Mouse (Mus musculus): ENCODE results near the gene Arhgef3. TPM values are rescaled to one million over a fixed set of nuclear protein-coding genes. Genes with fewer than 3 reads are reported as not detected.

Arhgef3 gene
- polyA plus RNA-seq, 1 experiment, result 2.6 TPM

DNA sequence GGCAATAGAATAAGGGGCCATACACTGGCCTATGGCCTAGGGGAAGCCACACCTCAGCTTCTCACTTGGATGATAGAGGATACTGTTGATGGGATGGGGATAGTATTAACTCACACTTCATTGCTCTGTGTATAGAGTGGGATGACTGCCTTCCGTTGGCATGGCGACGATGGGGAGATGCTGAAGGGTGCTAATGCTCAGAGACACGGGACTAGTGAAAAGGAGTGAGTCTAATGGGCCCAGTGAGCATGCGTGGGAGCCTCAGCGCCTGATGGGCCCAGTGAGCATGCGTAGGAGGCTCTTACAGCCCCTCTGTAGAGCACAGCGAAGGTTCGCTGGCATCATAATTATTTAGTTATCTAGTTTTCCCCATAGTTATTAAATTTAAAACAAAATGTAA is 24.2 kb downstream of the Arhgef3 start:
- Histone ChIP-seq H3K9ac (ENCODE audit: low read depth, poor library complexity, severe bottlenecking) (no peak overlapping the region), H3K4me1 (ENCODE audit: control insufficient read depth, insufficient read depth, low read length) (peaks cover 2% of the 10 kb centered on the region), H3K9me3 (replicated peaks; ENCODE audit: control insufficient read depth, insufficient read depth, low read length, poor library complexity, severe bottlenecking) (no peaks in the 10 kb centered on the region), H3K27ac (ENCODE audit: insufficient read depth, low read length) (no peak overlapping the region), H3K4me3 (ENCODE audit: low read depth, low read length) (no peak overlapping the region), H3K27me3 (ENCODE audit: control insufficient read depth, insufficient read depth, low read length, poor library complexity, severe bottlenecking) (no peaks in the 10 kb centered on the region), H3K36me3 (ENCODE audit: control insufficient read depth, insufficient read depth, low read length, poor library complexity, severe bottlenecking) (no peaks in the 10 kb centered on the region)
- TF ChIP-seq EP300 (IDR thresholded peaks at IDR 0.05; ENCODE audit: insufficient read depth, low read depth, low read length), result no peak
- TF ChIP-seq POLR2A (IDR thresholded peaks at IDR 0.05; ENCODE audit: insufficient read depth, low read length), result no peak
- no peak for TF ChIP-seq CTCF (IDR thresholded peaks at IDR 0.05; ENCODE audit: low read depth, low read length)

DNA sequence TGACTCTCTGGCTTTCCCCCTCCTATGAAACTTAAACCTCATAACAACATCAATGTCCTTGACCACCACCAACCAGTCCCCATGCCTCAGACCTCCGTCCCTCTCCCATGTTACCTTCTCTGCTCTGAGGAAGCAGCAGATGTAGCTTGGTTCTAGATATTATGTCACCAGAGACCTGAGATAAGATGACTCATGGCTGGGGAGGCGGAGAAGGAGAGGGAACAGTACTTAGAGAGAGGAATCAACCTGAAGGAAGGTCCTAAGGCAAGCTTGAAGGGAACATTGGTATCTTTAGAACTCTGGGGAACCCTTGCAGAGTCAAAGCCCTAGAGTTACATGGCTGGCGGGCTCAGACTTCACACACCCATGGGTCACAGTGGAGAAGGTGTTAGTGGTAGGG is 25.3 kb downstream of the Arhgef3 start:
- Histone ChIP-seq H3K9me3 (replicated peaks; ENCODE audit: control insufficient read depth, insufficient read depth, low read length, poor library complexity, severe bottlenecking) (no peaks in the 10 kb centered on the region), H3K27me3 (ENCODE audit: control insufficient read depth, insufficient read depth, low read length, poor library complexity, severe bottlenecking) (no peaks in the 10 kb centered on the region), H3K9ac (ENCODE audit: low read depth, poor library complexity, severe bottlenecking) (no peak overlapping the region), H3K4me3 (ENCODE audit: low read depth, low read length) (no peak overlapping the region), H3K4me1 (ENCODE audit: control insufficient read depth, insufficient read depth, low read length) (peaks cover 2% of the 10 kb centered on the region), H3K36me3 (ENCODE audit: control insufficient read depth, insufficient read depth, low read length, poor library complexity, severe bottlenecking) (no peaks in the 10 kb centered on the region), H3K27ac (ENCODE audit: insufficient read depth, low read length) (no peak overlapping the region)
- TF ChIP-seq CTCF (IDR thresholded peaks at IDR 0.05; ENCODE audit: low read depth, low read length), result no peak
- TF ChIP-seq POLR2A (IDR thresholded peaks at IDR 0.05; ENCODE audit: insufficient read depth, low read length), result no peak
- TF ChIP-seq EP300 (IDR thresholded peaks at IDR 0.05; ENCODE audit: insufficient read depth, low read depth, low read length), result no peak

DNA sequence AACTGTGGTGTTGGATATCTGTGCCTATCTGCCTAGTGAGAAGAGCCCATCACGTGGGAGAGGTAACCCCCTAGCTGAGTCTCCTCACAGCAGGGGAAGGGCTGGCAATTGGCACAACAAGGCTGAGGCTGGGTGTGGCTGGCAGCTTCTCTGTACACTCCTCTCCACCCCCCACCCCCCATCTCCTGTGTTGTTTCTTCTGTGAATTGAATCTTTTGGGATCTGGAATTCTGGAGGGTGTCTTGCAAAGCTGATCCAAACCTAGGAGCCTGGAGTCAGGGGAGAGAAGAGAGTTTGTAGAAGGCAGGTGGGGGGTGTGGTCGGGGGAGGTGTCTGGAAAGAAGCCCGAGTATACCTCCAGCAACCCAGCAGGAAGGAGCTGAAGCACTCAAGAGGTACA is 26.8 kb downstream of the Arhgef3 start:
- no peak overlapping the region for H3K27ac ChIP-seq (ENCODE audit: insufficient read depth, low read length)
- no peaks in the 10 kb centered on the region for H3K36me3 ChIP-seq (ENCODE audit: control insufficient read depth, insufficient read depth, low read length, poor library complexity, severe bottlenecking)
- no peaks in the 10 kb centered on the region for H3K27me3 ChIP-seq (ENCODE audit: control insufficient read depth, insufficient read depth, low read length, poor library complexity, severe bottlenecking)

DNA sequence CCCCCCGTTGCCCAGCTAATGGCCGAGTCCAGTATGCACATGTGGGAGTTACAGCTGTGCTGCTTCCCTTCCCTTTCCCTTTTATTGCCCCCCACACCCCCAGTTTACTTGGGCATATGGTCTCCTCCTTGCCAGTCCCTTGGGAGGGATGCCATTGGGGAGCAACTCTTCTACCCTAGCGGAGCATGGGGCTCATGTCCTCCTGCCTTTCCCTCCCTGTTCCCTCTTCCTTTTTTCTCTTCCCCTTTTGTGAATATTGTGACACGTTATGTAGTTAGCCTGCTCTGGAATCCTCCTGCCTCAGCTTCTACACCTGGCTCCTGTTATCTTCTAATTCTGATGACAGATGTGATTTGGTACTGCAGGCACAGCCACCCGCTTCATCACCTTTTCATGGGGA is 28.0 kb downstream of the Arhgef3 start:
- Histone ChIP-seq H3K9me3 (replicated peaks; ENCODE audit: control insufficient read depth, insufficient read depth, low read length, poor library complexity, severe bottlenecking) (no peaks in the 10 kb centered on the region), H3K27ac (ENCODE audit: insufficient read depth, low read length) (no peak overlapping the region), H3K9ac (ENCODE audit: low read depth, poor library complexity, severe bottlenecking) (no peak overlapping the region), H3K4me3 (ENCODE audit: low read depth, low read length) (no peak overlapping the region), H3K4me1 (ENCODE audit: control insufficient read depth, insufficient read depth, low read length) (peaks cover 2% of the 10 kb centered on the region), H3K36me3 (ENCODE audit: control insufficient read depth, insufficient read depth, low read length, poor library complexity, severe bottlenecking) (no peaks in the 10 kb centered on the region), H3K27me3 (ENCODE audit: control insufficient read depth, insufficient read depth, low read length, poor library complexity, severe bottlenecking) (no peaks in the 10 kb centered on the region)
- no peak for TF ChIP-seq EP300 (IDR thresholded peaks at IDR 0.05; ENCODE audit: insufficient read depth, low read depth, low read length)
- no peak for TF ChIP-seq CTCF (IDR thresholded peaks at IDR 0.05; ENCODE audit: low read depth, low read length)
- TF ChIP-seq POLR2A (IDR thresholded peaks at IDR 0.05; ENCODE audit: insufficient read depth, low read length), result no peak

More for the DNA sequence above, 26.8 kb downstream of the Arhgef3 start:
- Histone ChIP-seq H3K9me3 (replicated peaks; ENCODE audit: control insufficient read depth, insufficient read depth, low read length, poor library complexity, severe bottlenecking) (no peaks in the 10 kb centered on the region), H3K4me1 (ENCODE audit: control insufficient read depth, insufficient read depth, low read length) (peaks cover 2% of the 10 kb centered on the region), H3K9ac (ENCODE audit: low read depth, poor library complexity, severe bottlenecking) (no peak overlapping the region), H3K4me3 (ENCODE audit: low read depth, low read length) (no peak overlapping the region)
- TF ChIP-seq CTCF (IDR thresholded peaks at IDR 0.05; ENCODE audit: low read depth, low read length) (no peak), POLR2A (IDR thresholded peaks at IDR 0.05; ENCODE audit: insufficient read depth, low read length) (no peak), EP300 (IDR thresholded peaks at IDR 0.05; ENCODE audit: insufficient read depth, low read depth, low read length) (no peak)

DNA sequence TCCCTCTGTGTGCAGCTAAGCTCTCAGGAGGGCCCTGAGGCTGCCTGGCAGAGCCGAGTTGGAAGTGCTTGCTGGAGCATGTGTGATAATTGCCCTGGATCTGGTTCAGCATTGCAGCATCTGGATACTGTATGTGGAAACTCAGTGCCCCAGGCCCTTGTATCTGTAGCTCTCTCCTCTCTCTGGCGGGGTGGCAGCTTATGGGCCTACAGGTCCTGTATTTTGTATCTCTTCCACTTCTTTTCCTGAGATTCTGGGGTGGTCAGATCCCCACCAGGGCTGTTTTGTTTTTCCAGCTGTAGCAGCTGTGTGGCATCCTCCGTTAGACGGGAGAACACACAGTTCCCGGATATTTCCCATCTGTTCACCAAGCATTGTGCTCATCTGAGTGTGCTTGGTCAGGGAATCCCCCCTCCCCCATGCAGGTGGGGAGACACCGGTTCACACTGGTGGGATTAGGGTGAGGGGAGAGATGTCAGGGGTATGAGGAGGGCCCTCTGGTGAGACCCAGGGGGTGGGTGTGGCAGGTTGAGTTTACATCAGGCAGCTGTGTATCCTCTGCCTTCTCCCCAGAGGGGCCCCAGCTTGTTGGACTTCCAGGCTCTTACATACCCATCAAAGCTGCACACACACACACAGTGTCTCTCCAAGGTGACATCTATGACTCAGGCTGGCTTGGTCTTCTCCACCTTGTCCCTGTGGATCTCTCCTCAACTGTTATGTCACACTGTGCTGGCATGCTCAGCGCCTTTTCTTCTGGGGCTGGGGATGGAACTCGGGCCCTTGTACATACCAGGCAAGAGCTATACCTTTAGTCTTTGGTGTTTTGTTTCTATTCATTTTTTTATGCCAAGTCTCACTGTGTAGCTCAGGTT is 30.7 kb downstream of the Arhgef3 start:
- no peaks in the 10 kb centered on the region for H3K36me3 ChIP-seq (ENCODE audit: control insufficient read depth, insufficient read depth, low read length, poor library complexity, severe bottlenecking)
- H3K27ac ChIP-seq (ENCODE audit: insufficient read depth, low read length), result no peak overlapping the region
- H3K4me1 ChIP-seq (ENCODE audit: control insufficient read depth, insufficient read depth, low read length), result peaks cover 2% of the 10 kb centered on the region
- no peaks in the 10 kb centered on the region for H3K27me3 ChIP-seq (ENCODE audit: control insufficient read depth, insufficient read depth, low read length, poor library complexity, severe bottlenecking)
- no peak for TF ChIP-seq EP300 (IDR thresholded peaks at IDR 0.05; ENCODE audit: insufficient read depth, low read depth, low read length)
- TF ChIP-seq CTCF (IDR thresholded peaks at IDR 0.05; ENCODE audit: low read depth, low read length), result no peak
- TF ChIP-seq POLR2A (IDR thresholded peaks at IDR 0.05; ENCODE audit: insufficient read depth, low read length), result no peak
- no peaks in the 10 kb centered on the region for H3K9me3 ChIP-seq (replicated peaks; ENCODE audit: control insufficient read depth, insufficient read depth, low read length, poor library complexity, severe bottlenecking)
- no peak overlapping the region for H3K9ac ChIP-seq (ENCODE audit: low read depth, poor library complexity, severe bottlenecking)
- no peak overlapping the region for H3K4me3 ChIP-seq (ENCODE audit: low read depth, low read length)

DNA sequence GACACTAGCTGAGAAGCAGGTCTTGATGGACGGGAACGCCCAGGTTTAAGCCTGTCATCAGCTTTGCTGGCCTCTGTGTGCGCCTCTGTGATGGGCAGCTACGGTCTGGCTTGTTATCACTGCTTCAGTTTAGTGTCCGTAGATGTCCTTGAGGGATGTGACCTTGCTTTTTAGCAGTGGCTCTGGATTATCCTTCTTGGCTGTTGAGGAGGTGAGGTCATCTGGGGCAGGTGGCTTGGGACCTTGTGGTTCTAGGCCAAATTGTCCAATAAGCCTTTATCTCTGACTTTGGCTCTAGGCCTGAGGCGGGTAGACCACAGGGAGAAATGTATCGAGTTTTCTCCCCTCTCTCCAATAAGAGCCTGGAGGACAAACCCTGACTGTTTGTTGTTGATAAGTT is 33.0 kb downstream of the Arhgef3 start:
- no peaks in the 10 kb centered on the region for H3K9me3 ChIP-seq (replicated peaks; ENCODE audit: control insufficient read depth, insufficient read depth, low read length, poor library complexity, severe bottlenecking)
- H3K27me3 ChIP-seq (ENCODE audit: control insufficient read depth, insufficient read depth, low read length, poor library complexity, severe bottlenecking), result no peaks in the 10 kb centered on the region
- no peak overlapping the region for H3K27ac ChIP-seq (ENCODE audit: insufficient read depth, low read length)
- H3K9ac ChIP-seq (ENCODE audit: low read depth, poor library complexity, severe bottlenecking), result no peak overlapping the region
- TF ChIP-seq POLR2A (IDR thresholded peaks at IDR 0.05; ENCODE audit: insufficient read depth, low read length) (no peak), CTCF (IDR thresholded peaks at IDR 0.05; ENCODE audit: low read depth, low read length) (no peak), EP300 (IDR thresholded peaks at IDR 0.05; ENCODE audit: insufficient read depth, low read depth, low read length) (no peak)
- no peaks in the 10 kb centered on the region for H3K4me1 ChIP-seq (ENCODE audit: control insufficient read depth, insufficient read depth, low read length)
- no peak overlapping the region for H3K4me3 ChIP-seq (ENCODE audit: low read depth, low read length)
- no peaks in the 10 kb centered on the region for H3K36me3 ChIP-seq (ENCODE audit: control insufficient read depth, insufficient read depth, low read length, poor library complexity, severe bottlenecking)
